ENCODE assay signal across 12 mouse cellular contexts in genomic region chr1:185515526-185515979, GRCm38 (mm10).
DNase-seq lines count a peak whose midpoint lies in the region; ATAC-seq and TF ChIP-seq lines count a peak whose summit lies in the region.
"Had no signal": no experiment of that assay in that cellular context is flagged by ENCODE, and none has a peak within 500 bp of the region (broad histone marks: within the 10 kb centered on the region; RNA-seq: fewer than 3 reads in every experiment).

No protein-coding gene starts in this region.

- TF ChIP-seq EP300 in heart, postnatal 0 days (IDR thresholded peaks at IDR 0.05; ENCODE audit: low read depth), result no peak

- no peak overlapping the region for H3K4me3 ChIP-seq in heart, postnatal 0 days (ENCODE audit: low read depth, low read length)
- H3K4me3 ChIP-seq in G1E (ENCODE audit: low read depth, low read length), result peak overlapping the region; percentile 45; the same call in 1 of the 2 replicates
- H3K4me3 ChIP-seq: forebrain, embryonic 13.5 days had no signal

- no peak overlapping the region for H3K27ac ChIP-seq in heart, postnatal 0 days (ENCODE audit: low read depth)
- H3K27ac ChIP-seq: forebrain, embryonic 13.5 days had no signal

- WGBS in heart, postnatal 0 days, result 42% methylated on average over 14 of the region's 14 CpGs

- no peak for TF ChIP-seq CTCF in heart, postnatal 0 days (IDR thresholded peaks at IDR 0.05; ENCODE audit: low read depth)
- TF ChIP-seq CTCF in G1E (IDR thresholded peaks at IDR 0.05; ENCODE audit: low read depth, low read length), result no peak

- no peaks in the 10 kb centered on the region for H3K4me1 ChIP-seq in heart, postnatal 0 days (ENCODE audit: control insufficient read depth, insufficient read depth)
- H3K4me1 ChIP-seq in G1E (ENCODE audit: insufficient read depth, low read depth, low read length), result peaks cover 21% of the 10 kb centered on the region

- no peaks in the 10 kb centered on the region for H3K27me3 ChIP-seq in heart, postnatal 0 days (ENCODE audit: control insufficient read depth, insufficient read depth, low read length)
- peaks cover 8% of the 10 kb centered on the region; the same call in 1 of the 2 replicates for H3K27me3 ChIP-seq in G1E (ENCODE audit: insufficient read depth, low read length)
- H3K27me3 ChIP-seq: forebrain, embryonic 13.5 days had no signal

- H3K9me3 ChIP-seq in heart, postnatal 0 days (replicated peaks; ENCODE audit: control insufficient read depth, low read length), result no peaks in the 10 kb centered on the region
- H3K9me3 ChIP-seq in G1E (replicated peaks), result 0 out of 2 replicates have a peak, but pooled peaks cover 5% of the 10 kb centered on the region
- H3K9me3 ChIP-seq: forebrain, embryonic 13.5 days had no signal

- ATAC-seq in heart, postnatal 0 days (ENCODE audit: insufficient read depth, low read depth), result no peak
- peak; percentile 64 for ATAC-seq in G1E (ENCODE audit: extremely low read depth, insufficient number of reproducible peaks, low FRiP score, poor library complexity, severe bottlenecking)
- ATAC-seq: forebrain, embryonic 13.5 days had no signal

- no peak overlapping the region for H3K9ac ChIP-seq in heart, postnatal 0 days (replicated peaks; ENCODE audit: low read depth, low read length)
- H3K9ac ChIP-seq: forebrain, embryonic 13.5 days had no signal

- DNase-seq in heart, postnatal 0 days (ENCODE audit: low spot score), result no peak
- DNase-seq in heart, adult 8-10 months (ENCODE audit: low spot score), result no peak
- DNase-seq in G1E (ENCODE audit: low spot score), result peak; percentile 20
- DNase-seq in c-Kit-positive CD71-positive TER-119-negative erythroid progenitor cells, embryonic 14.5 days (ENCODE audit: low read depth), result peak; percentile 85
- peak; percentile 91 for DNase-seq in liver
- DNase-seq in thymus, postnatal 25 days, result no peak
- no peak for DNase-seq in adrenal gland, postnatal 10 days
- DNase-seq in lung, postnatal 14 days, result no peak
- DNase-seq: cerebellum, adult 9-10 months; kidney, postnatal 36 days; left cerebral cortex, postnatal 4 days had no signal

- peak overlapping the region; percentile 23; the same call in 1 of the 2 replicates for H3K4me2 ChIP-seq in heart, postnatal 0 days (ENCODE audit: low read depth, low read length)
- H3K4me2 ChIP-seq: forebrain, embryonic 13.5 days had no signal

- H3K36me3 ChIP-seq in heart, postnatal 0 days (replicated peaks; ENCODE audit: control insufficient read depth, insufficient read depth, low read length), result no peaks in the 10 kb centered on the region
- no peaks in the 10 kb centered on the region for H3K36me3 ChIP-seq in G1E (replicated peaks)

Comparison
In these comparisons a context has a peak if more than half of its experiments do, and no peak if none do; other contexts are left out.
1. DNase-seq: peak in G1E (single experiment), c-Kit-positive CD71-positive TER-119-negative erythroid progenitor cells, embryonic 14.5 days (single experiment) and liver (single experiment); none in heart, postnatal 0 days (single experiment), heart, adult 8-10 months (single experiment), thymus, postnatal 25 days (single experiment), adrenal gland, postnatal 10 days (single experiment) and lung, postnatal 14 days (single experiment).